ENCODE assay signal across 8 mouse cellular contexts in the genomic region with DNA sequence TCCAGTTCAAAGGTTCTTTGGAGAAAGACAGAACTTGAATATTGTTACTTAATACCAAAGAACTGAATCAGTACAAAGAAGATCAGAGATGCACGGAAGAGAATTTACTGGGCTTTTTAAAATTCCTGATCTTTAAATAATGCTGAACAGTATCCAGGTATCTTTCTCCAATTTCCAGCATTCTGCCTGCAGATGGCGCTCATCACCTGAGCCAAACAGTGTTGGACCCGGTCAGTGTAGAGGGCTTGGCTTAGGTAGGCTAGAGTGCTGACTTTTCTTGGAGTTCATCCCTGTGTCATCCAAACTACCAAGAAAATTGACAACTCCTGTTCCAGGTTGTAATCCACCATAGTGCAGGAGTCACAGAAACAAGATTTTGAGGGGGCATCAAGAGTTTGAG. TPM values are rescaled to one million over a fixed set of nuclear protein-coding genes. Genes with fewer than 3 reads are reported as not detected.
DNase-seq lines count a peak whose midpoint lies in the region; ATAC-seq lines count a peak whose summit lies in the region.

No protein-coding gene starts in this region.

- DNase-seq in heart, adult 18-20 months: peak; percentile 76 to 87
- DNase-seq in heart, embryonic 10.5 days (ENCODE audit: low spot score): no peak
- peak; percentile 69 for DNase-seq in A20 (ENCODE audit: low read depth, low spot score)
- peak; percentile 72 to 79 for DNase-seq in adrenal gland, adult 18-20 months (ENCODE audit: low spot score in 2 of 2)
- peak; percentile 10 for DNase-seq in embryonic facial prominence, embryonic 14.5 days (ENCODE audit: low spot score)
- DNase-seq in kidney, postnatal 4 days: peak; percentile 71 to 77
- DNase-seq in lung, postnatal 36 days: peak; percentile 88
- peak; percentile 56 to 67 for DNase-seq in thymus, postnatal 36 days

- H3K4me2 ChIP-seq in embryonic facial prominence, embryonic 14.5 days (ENCODE audit: low read depth, low read length): no peak overlapping the region

- H3K9ac ChIP-seq in embryonic facial prominence, embryonic 14.5 days (ENCODE audit: low read depth, low read length): no peak overlapping the region

- H3K27me3 ChIP-seq in heart, embryonic 10.5 days (ENCODE audit: insufficient read depth, poor library complexity, severe bottlenecking): peaks cover 31% of the 10 kb centered on the region
- H3K27me3 ChIP-seq in embryonic facial prominence, embryonic 14.5 days (replicated peaks; ENCODE audit: control insufficient read depth, insufficient read depth, low read length): peaks cover 27% of the 10 kb centered on the region

- no peak overlapping the region for H3K27ac ChIP-seq in heart, embryonic 10.5 days
- no peak overlapping the region for H3K27ac ChIP-seq in embryonic facial prominence, embryonic 14.5 days (replicated peaks; ENCODE audit: low read depth, low read length)

- H3K4me3 ChIP-seq in heart, embryonic 10.5 days: no peak overlapping the region
- H3K4me3 ChIP-seq in embryonic facial prominence, embryonic 14.5 days (ENCODE audit: low read depth, low read length): no peak overlapping the region

- no peaks in the 10 kb centered on the region for H3K9me3 ChIP-seq in heart, embryonic 10.5 days
- H3K9me3 ChIP-seq in embryonic facial prominence, embryonic 14.5 days (ENCODE audit: control insufficient read depth, low read length): no peaks in the 10 kb centered on the region

- no peaks in the 10 kb centered on the region for H3K36me3 ChIP-seq in heart, embryonic 10.5 days
- no peaks in the 10 kb centered on the region for H3K36me3 ChIP-seq in embryonic facial prominence, embryonic 14.5 days (ENCODE audit: control insufficient read depth, insufficient read depth, low read length)

- H3K4me1 ChIP-seq in heart, embryonic 10.5 days: peaks cover 8% of the 10 kb centered on the region; the same call in 1 of the 2 replicates
- 0 out of 2 replicates have a peak, but pooled peaks cover 4% of the 10 kb centered on the region for H3K4me1 ChIP-seq in embryonic facial prominence, embryonic 14.5 days (ENCODE audit: control insufficient read depth, insufficient read depth, low read length)

- no peak for ATAC-seq in embryonic facial prominence, embryonic 14.5 days (ENCODE audit: low read depth)

- 27% methylated on average over 3 of the region's 3 CpGs for WGBS in heart, embryonic 10.5 days
- WGBS in embryonic facial prominence, embryonic 14.5 days: 32% methylated on average over 3 of the region's 3 CpGs

RNA-seq across cellular contexts. Expression of gene Parp14, which starts 3.1 kb away (rescaled TPM):
- total RNA-seq in heart, adult 18-20 months (2021): 10 to 100 TPM; 12.2 to 12.9 TPM
- polyA plus RNA-seq in heart, embryonic 10.5 days (2016; fragmentation: Nextera tagmentation; extraction: Ambion mirVana): 0.15 and 0.22 TPM in 2 replicates
- total RNA-seq in adrenal gland, adult 18-20 months (2021): 10 to 100 TPM; 10.7 to 12.7 TPM
- 1.2 and 1.3 TPM in 2 replicates for polyA plus RNA-seq in embryonic facial prominence, embryonic 14.5 days (2014; fragmentation: Nextera tagmentation; extraction: Ambion mirVana)
